Mouse (Mus musculus) right cerebral cortex, postnatal 10 days (tissue): ENCODE data around the gene Arhgap22.

Source experiments
- DNase-seq, 2 experiments: peaks; one replicate each; pipeline ENCODE4 v3.0.0; 2021; ENCODE audit warnings: low spot score in 2 of 2

The Arhgap22 gene

DNA sequence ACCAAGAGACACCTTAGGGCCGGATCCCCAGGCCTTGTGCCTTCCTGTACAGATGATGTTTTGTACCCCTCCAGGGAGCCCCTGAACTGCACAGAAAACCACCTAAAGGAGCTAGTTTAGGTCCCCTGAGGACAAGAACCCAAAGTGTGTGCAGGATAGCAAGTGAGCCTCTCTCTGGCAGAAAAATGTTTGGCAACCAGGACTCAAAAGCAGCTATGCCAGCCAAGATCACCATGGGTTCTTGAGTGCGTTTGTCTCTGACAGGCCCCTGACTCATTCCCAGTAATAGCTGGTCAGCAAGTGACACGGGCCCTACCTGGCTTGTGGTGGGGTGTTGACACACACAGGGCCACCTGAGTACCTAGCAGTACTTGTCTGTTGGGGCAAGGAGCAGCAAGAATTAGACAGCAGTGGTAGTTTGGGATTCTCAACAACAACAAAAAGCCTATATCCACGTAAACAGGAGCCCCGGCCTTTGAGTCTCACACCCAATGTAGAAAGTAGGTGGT lies 115.5 kb downstream of the Arhgap22 start:
- no peak for DNase-seq

DNA sequence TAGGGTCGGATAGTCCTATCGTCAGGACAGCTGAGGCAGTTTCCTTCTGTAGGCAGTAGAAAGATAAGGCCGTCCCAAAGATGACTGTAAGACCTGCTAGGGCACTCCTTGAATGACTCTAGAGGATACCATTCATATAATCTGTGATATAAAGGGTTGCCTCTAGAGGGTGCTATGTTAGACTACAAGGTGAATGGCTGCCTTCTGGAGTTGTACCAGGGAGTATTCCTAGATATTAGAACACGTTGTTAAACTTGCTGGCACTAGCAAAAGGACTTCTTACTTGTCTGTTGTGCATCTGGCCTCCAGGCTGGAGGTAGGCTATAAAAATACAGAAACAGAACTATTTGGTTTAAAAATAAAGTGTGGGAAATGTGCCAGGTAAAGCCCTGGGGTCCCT lies 117.2 kb downstream of the Arhgap22 start:
- no peak for DNase-seq

DNA sequence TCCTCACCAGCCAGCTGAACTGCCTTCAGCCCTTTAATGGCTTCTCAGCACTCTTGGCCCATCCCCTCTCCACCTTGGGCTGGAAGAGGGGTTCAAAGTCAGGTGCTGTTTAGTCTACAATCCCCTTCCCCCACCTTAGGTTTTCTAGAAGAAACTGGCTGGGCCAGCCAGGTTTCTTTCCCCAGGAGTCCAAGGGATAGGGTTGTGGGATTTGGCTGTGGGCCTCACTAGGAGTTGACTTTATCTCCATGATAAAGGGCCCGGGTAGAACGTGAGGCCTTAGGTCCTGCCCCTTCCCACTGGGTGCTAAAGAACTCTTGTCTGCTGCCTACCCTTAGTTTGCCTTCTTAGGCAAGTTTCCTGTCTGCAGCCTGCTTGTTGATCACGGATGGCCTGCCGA lies 117.8 kb downstream of the Arhgap22 start:
- DNase-seq, result no peak

DNA sequence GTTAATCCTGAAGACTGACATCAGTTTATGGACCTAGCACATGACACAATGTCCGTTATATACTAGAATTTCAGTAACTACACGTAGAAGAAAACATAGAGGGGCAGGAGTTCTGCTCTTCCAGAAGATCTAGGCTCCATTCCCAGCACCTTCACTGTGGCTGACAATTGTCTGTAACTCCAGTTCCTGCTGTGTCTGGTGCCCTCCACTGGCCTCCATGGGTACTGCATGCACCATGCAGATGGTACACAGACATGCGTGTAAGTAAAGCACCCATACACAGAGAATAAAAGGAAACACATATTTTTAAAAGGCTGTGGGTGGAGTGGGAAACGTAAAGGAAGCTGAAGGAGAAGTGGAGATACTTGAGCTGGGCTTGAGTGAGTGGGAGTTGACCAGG lies 120.0 kb downstream of the Arhgap22 start:
- DNase-seq, result no peak

- no peak for DNase-seq
Measured at GRCm38 (mm10) chr14:33334402-33334801, 120.6 kb downstream of the Arhgap22 start.

GRCm38 (mm10) chr14:33335733-33336132 lies 121.9 kb downstream of the Arhgap22 start:
- no peak for DNase-seq

DNA sequence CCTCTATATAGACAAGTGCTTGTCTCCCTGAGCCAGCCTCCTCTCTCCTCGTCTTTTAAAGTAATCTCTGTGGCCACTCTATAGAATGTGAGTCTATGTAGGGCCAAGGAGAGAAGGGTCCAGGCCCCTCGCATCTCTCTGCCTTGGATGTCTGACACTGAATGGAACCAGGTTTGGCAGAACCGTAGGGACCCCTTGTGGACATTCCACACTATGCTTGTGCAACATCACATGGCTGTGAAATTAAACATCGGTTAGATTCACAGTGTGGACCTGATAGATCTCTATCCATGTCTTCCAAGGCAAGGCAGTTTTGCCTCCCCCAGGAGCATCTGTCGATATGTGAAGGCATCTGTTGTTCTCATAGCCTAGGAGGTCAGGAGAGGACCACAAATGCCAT lies 124.9 kb downstream of the Arhgap22 start:
- no peak for DNase-seq

DNA sequence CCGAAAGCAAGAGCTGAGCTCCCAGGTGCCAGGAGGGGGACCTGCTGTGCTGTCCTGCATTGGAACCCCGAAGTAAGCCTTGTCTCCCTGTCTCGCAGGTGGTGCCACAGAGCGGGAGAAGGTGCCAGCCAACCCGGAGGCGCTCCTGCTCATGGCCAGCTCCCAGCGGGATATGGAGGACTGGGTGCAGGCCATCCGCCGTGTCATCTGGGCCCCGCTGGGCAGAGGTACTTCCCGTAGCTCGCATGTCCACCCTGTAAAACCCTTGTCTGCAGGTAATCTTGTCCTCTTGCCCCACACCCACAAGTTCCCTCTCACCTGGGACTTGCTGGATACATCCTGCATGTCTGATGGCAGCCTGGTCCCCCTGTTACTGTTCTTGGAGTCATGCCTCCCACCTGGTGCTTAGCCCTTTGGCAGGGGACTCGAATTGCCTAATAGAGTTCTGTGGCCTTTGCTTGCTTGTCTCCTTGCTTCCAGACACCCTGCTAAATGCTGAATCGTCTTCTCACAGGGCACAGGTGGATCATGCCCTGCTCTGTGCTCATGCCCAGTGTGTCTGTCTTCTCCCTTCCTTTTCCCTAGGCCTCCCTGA lies 129.4 kb downstream of the Arhgap22 start:
- DNase-seq, result no peak

DNA sequence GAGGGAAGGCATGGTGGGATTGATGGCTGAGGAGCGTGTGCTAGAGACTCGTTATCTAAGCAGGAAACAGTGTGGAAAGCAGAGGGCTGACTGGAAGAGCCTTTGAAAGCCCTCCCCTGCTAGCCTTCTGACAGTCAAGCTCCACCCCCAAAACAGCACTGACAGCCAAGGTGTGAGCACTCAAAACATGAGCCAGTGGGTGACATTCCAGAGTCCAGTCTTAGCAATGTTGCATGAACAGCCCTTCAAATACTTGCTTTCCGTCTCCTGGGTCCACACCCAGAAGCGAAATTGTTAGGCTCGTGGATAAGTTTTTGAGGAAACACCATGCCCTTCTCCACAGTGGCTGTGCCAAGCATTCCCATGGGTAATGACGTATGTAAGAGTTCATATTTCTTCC lies 132.7 kb downstream of the Arhgap22 start:
- no peak for DNase-seq

GRCm38 (mm10) chr14:33347738-33348137 lies 133.9 kb downstream of the Arhgap22 start:
- DNase-seq, result no peak

DNA sequence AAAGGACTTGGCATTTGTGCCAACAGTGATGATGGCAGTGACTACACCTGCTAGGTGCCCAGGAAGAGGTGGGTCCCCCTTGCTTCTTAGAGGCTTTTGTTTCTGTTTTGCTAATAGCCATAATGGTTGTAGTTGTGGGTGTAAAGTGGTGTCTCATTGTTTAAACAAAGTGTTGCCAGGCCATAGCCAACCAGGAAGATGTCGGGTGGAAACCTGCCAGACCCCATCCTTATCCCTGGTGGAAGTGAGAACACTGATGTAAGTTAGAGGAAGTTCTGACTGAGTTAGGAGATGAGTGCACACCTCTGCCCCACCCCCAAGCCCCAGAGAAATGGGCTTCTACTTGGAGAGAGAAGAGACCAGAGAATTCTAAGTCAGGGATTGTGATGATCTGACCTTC lies 134.3 kb downstream of the Arhgap22 start:
- DNase-seq, result no peak

DNA sequence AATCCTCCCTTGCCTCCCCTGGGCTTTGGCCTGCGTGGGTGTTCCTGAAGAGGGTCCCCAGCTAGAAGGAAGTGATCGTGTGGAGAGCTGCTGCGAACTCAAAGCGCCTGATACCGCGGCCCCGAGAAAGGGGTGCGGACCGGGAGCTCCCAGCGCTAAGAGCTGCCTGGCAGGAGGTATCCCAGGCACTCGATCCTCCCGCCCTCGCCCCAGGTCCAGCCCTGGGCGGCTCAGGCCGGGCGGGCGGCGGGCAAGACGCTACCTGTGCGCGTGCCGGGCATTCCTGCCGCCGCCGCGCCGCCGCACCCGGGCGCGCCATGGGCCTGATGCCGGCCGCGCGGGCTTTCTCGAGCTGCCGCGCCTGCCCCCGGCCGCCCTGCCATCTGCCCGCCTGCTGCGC lies 137.2 kb downstream of the Arhgap22 start:
- no peak for DNase-seq

GRCm38 (mm10) chr14:33351984-33352722 lies 138.3 kb downstream of the Arhgap22 start:
- DNase-seq, result peak in 1 of 2 experiments; percentile 54

DNA sequence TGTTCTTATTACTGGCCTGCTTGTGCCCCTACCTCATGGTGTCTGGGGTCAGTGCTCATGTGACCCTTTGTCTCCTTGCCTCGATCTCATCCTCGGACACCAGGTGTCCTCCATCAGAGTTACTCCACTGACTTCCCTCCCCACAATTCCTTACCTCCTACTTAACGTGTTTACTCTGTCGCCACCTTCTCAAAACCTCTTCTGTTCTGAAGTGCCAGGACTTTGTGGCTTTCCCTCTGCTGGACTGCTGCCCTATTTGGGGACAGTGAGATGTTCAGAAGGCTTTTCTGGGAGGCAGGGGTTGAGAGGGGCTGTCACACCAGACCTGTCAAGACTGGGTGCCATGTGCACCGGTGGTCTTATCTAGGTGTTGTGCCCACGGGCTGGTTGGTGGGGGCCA lies 139.1 kb downstream of the Arhgap22 start:
- DNase-seq, result no peak

DNA sequence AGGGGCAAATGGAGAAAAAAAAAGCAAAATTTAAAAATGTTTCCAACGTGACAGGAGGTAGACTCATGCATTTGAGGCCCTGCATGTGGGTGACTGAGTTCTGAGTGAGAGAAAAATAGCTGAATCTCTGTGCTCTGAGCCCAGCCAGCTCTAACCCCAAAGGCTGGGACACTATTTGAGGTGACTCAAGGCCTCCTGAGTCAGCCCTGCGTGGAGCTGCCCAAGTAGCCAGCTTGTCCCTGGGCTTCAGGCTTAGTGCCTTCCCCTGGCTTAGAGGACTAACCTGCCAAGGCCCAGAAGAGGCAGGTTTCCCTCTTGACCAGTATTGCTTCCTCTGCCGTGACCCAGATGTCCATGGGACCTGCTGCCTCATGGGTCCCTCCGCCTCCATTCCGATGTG lies 141.4 kb downstream of the Arhgap22 start:
- DNase-seq, result no peak

DNA sequence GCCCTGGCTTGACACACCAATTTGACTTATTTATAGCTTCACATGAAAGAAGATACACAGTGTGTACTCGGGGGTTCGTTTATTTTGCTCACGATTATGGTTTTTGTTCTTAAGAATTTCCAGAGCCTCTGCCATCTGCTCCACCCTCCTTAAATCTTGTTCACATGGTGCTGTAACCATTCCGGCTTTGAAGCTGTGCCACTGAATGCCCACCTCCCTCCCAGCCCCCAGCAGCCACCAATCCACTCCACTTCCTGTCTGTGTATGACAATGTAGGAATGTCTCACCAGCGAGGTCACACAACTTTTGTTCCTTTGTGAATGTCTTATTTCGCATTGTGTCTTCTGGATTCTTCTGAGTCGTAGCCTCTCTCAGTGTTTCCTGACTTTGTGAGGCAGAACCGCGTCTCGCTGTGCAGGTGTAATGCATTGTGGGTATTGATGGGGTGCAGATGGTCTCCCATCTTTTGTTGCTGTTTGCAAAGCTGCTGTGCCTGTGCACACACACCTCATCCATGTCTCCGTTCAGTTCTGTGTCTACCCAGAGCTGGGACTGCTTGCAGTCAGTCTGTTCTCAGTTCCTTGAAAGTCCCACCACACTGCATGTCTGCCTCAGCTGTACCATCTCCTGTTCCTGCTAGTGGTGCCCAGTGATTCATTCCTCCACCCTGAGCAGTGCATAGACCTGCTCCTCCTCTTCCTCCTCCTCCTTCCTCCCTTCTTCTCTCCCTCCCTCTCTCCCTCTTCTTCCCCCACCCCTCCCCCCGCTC lies 144.0 kb downstream of the Arhgap22 start:
- no peak for DNase-seq

- no peak for DNase-seq
Measured at GRCm38 (mm10) chr14:33358891-33359290, 145.1 kb downstream of the Arhgap22 start.

GRCm38 (mm10) chr14:33361546-33361945 lies 147.7 kb downstream of the Arhgap22 start:
- DNase-seq, result no peak

DNA sequence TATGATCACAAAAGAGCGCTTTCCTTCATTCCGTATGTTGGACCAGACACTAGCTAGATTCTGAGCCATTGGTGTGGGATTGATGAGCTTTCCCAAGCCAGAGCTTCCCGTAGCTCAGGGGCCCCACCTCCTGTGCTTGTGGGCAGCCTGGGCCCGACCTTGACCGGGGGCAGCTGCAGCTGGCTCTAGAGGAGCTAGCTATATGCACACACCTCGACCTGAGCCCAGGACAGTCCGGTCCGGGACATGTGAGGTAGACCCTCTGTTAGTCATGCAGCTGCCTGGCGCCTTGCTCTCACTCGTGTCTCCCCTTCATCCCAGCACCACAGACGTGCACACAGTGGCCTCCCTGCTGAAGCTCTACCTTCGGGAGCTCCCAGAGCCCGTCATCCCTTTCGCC lies 148.3 kb downstream of the Arhgap22 start:
- no peak for DNase-seq

- no peak for DNase-seq
Measured at GRCm38 (mm10) chr14:33362807-33363206, 149.0 kb downstream of the Arhgap22 start.

GRCm38 (mm10) chr14:33363611-33364010 lies 149.8 kb downstream of the Arhgap22 start:
- no peak for DNase-seq

GRCm38 (mm10) chr14:33364061-33364460 lies 150.2 kb downstream of the Arhgap22 start:
- no peak for DNase-seq
